Mouse (Mus musculus): Measurements from ENCODE around the gene Klk15. TPM values are rescaled to one million over a fixed set of nuclear protein-coding genes. Genes with fewer than 3 reads are reported as not detected.
"Not testable (repeated sequence)": the region's sequence is repeated elsewhere in the genome, so short reads cannot be mapped to it uniquely, and the experiment has no call there.

The Klk15 gene
- total and polyA plus RNA-seq, 2 experiments from 2014 or later: not detected

GRCm38 (mm10) chr7:43944727-43945264 is 11.3 kb downstream of the Klk15 start:
- Histone ChIP-seq H3K4me3 (ENCODE audit: low read depth, low read length) (no peak overlapping the region), H3K9me3 (replicated peaks; ENCODE audit: control insufficient read depth, low read length) (no peaks in the 10 kb centered on the region), H3K36me3 (replicated peaks; ENCODE audit: control insufficient read depth, insufficient read depth, low read length) (no peaks in the 10 kb centered on the region), H3K9ac (replicated peaks; ENCODE audit: low read depth, low read length) (no peak overlapping the region), H3K27me3 (ENCODE audit: control insufficient read depth, insufficient read depth, low read length) (no peaks in the 10 kb centered on the region), H3K27ac (ENCODE audit: low read depth) (no peak overlapping the region), H3K4me1 (ENCODE audit: control insufficient read depth, insufficient read depth) (no peaks in the 10 kb centered on the region), H3K4me2 (ENCODE audit: low read depth, low read length) (no peak overlapping the region)
- WGBS: 64% methylated on average over 3 of the region's 3 CpGs
- ATAC-seq (ENCODE audit: insufficient read depth, low read depth) (no peak), DNase-seq (ENCODE audit: low spot score) (no peak)
- TF ChIP-seq EP300 (IDR thresholded peaks at IDR 0.05; ENCODE audit: low read depth): no peak
- no peak for TF ChIP-seq CTCF (IDR thresholded peaks at IDR 0.05; ENCODE audit: low read depth)

- H3K9ac ChIP-seq (replicated peaks; ENCODE audit: low read depth, low read length): no peak within 1 kb of the TSS
- H3K4me3 ChIP-seq (ENCODE audit: low read depth, low read length): no peak within 1 kb of the TSS
- no peaks in the 10 kb centered on the region for H3K4me1 ChIP-seq (ENCODE audit: control insufficient read depth, insufficient read depth)
- ATAC-seq (ENCODE audit: insufficient read depth, low read depth) (no peak), DNase-seq (ENCODE audit: low spot score) (no peak)
- TF ChIP-seq CTCF (IDR thresholded peaks at IDR 0.05; ENCODE audit: low read depth): no peak
- no peak for TF ChIP-seq EP300 (IDR thresholded peaks at IDR 0.05; ENCODE audit: low read depth)
- WGBS: 69% methylated on average over 2 of the region's 2 CpGs
- no peak within 1 kb of the TSS for H3K4me2 ChIP-seq (ENCODE audit: low read depth, low read length)
- no peak within 1 kb of the TSS for H3K27ac ChIP-seq (ENCODE audit: low read depth)
- H3K36me3 ChIP-seq (replicated peaks; ENCODE audit: control insufficient read depth, insufficient read depth, low read length): no peaks in the 10 kb centered on the region
- H3K27me3 ChIP-seq (ENCODE audit: control insufficient read depth, insufficient read depth, low read length): no peaks in the 10 kb centered on the region
- H3K9me3 ChIP-seq (replicated peaks; ENCODE audit: control insufficient read depth, low read length): no peaks in the 10 kb centered on the region
Observed at GRCm38 (mm10) chr7:43950364-43950763, 16.8 kb downstream of the Klk15 start, which contains the start of gene Klk1b8. Gene Klk1b8, plus strand, starts transcription at chr7:43950664.

- no peaks in the 10 kb centered on the region for H3K9me3 ChIP-seq (replicated peaks; ENCODE audit: control insufficient read depth, low read length)
- DNase-seq (ENCODE audit: low spot score): no peak
- H3K9ac ChIP-seq (replicated peaks; ENCODE audit: low read depth, low read length): no peak overlapping the region
- H3K4me3 ChIP-seq (ENCODE audit: low read depth, low read length): no peak overlapping the region
- no peaks in the 10 kb centered on the region for H3K4me1 ChIP-seq (ENCODE audit: control insufficient read depth, insufficient read depth)
- no peak for ATAC-seq (ENCODE audit: insufficient read depth, low read depth)
- H3K36me3 ChIP-seq (replicated peaks; ENCODE audit: control insufficient read depth, insufficient read depth, low read length): no peaks in the 10 kb centered on the region
- 64% methylated on average over 4 of the region's 4 CpGs for WGBS
- no peaks in the 10 kb centered on the region for H3K27me3 ChIP-seq (ENCODE audit: control insufficient read depth, insufficient read depth, low read length)
- no peak overlapping the region for H3K27ac ChIP-seq (ENCODE audit: low read depth)
- H3K4me2 ChIP-seq (ENCODE audit: low read depth, low read length): no peak overlapping the region
- TF ChIP-seq CTCF (IDR thresholded peaks at IDR 0.05; ENCODE audit: low read depth) (no peak), EP300 (IDR thresholded peaks at IDR 0.05; ENCODE audit: low read depth) (no peak)
Observed at GRCm38 (mm10) chr7:43952703-43953102, 19.2 kb downstream of the Klk15 start.

- ATAC-seq (ENCODE audit: insufficient read depth, low read depth): no peak
- no peaks in the 10 kb centered on the region for H3K9me3 ChIP-seq (replicated peaks; ENCODE audit: control insufficient read depth, low read length)
- H3K9ac ChIP-seq (replicated peaks; ENCODE audit: low read depth, low read length): no peak within 1 kb of the TSS
- H3K36me3 ChIP-seq (replicated peaks; ENCODE audit: control insufficient read depth, insufficient read depth, low read length): no peaks in the 10 kb centered on the region
- no peaks in the 10 kb centered on the region for H3K4me1 ChIP-seq (ENCODE audit: control insufficient read depth, insufficient read depth)
- no peak for DNase-seq (ENCODE audit: low spot score)
- H3K4me2 ChIP-seq (ENCODE audit: low read depth, low read length): no peak within 1 kb of the TSS
- 47% methylated on average over 3 of the region's 3 CpGs for WGBS
- no peak within 1 kb of the TSS for H3K27ac ChIP-seq (ENCODE audit: low read depth)
- no peaks in the 10 kb centered on the region for H3K27me3 ChIP-seq (ENCODE audit: control insufficient read depth, insufficient read depth, low read length)
- no peak within 1 kb of the TSS for H3K4me3 ChIP-seq (ENCODE audit: low read depth, low read length)
- TF ChIP-seq EP300 (IDR thresholded peaks at IDR 0.05; ENCODE audit: low read depth): no peak
- no peak for TF ChIP-seq CTCF (IDR thresholded peaks at IDR 0.05; ENCODE audit: low read depth)
Observed at GRCm38 (mm10) chr7:43966451-43966850, 32.9 kb downstream of the Klk15 start, which contains the start of gene Klk1b1. Gene Klk1b1, plus strand, starts transcription at chr7:43966751.

- DNase-seq (ENCODE audit: low spot score) (no peak), ATAC-seq (ENCODE audit: insufficient read depth, low read depth) (no peak)
- Histone ChIP-seq H3K9ac (replicated peaks; ENCODE audit: low read depth, low read length) (no peak overlapping the region), H3K27me3 (ENCODE audit: control insufficient read depth, insufficient read depth, low read length) (no peaks in the 10 kb centered on the region), H3K27ac (ENCODE audit: low read depth) (no peak overlapping the region), H3K4me3 (ENCODE audit: low read depth, low read length) (no peak overlapping the region), H3K4me1 (ENCODE audit: control insufficient read depth, insufficient read depth) (no peaks in the 10 kb centered on the region), H3K4me2 (ENCODE audit: low read depth, low read length) (no peak overlapping the region), H3K9me3 (replicated peaks; ENCODE audit: control insufficient read depth, low read length) (no peaks in the 10 kb centered on the region), H3K36me3 (replicated peaks; ENCODE audit: control insufficient read depth, insufficient read depth, low read length) (no peaks in the 10 kb centered on the region)
- WGBS: 62% methylated on average over 3 of the region's 3 CpGs
- TF ChIP-seq CTCF (IDR thresholded peaks at IDR 0.05; ENCODE audit: low read depth): no peak
- TF ChIP-seq EP300 (IDR thresholded peaks at IDR 0.05; ENCODE audit: low read depth): no peak
Observed at GRCm38 (mm10) chr7:43967058-43967457, 33.5 kb downstream of the Klk15 start.

GRCm38 (mm10) chr7:43967612-43968011 is 34.1 kb downstream of the Klk15 start:
- H3K4me3 ChIP-seq (ENCODE audit: low read depth, low read length): no peak overlapping the region
- H3K9me3 ChIP-seq (replicated peaks; ENCODE audit: control insufficient read depth, low read length): no peaks in the 10 kb centered on the region
- ATAC-seq (ENCODE audit: insufficient read depth, low read depth): no peak
- no peak for DNase-seq (ENCODE audit: low spot score)
- H3K36me3 ChIP-seq (replicated peaks; ENCODE audit: control insufficient read depth, insufficient read depth, low read length): no peaks in the 10 kb centered on the region
- no peaks in the 10 kb centered on the region for H3K27me3 ChIP-seq (ENCODE audit: control insufficient read depth, insufficient read depth, low read length)
- no peak overlapping the region for H3K9ac ChIP-seq (replicated peaks; ENCODE audit: low read depth, low read length)
- WGBS: 73% methylated on average over 2 of the region's 2 CpGs
- TF ChIP-seq EP300 (IDR thresholded peaks at IDR 0.05; ENCODE audit: low read depth) (no peak), CTCF (IDR thresholded peaks at IDR 0.05; ENCODE audit: low read depth) (no peak)
- H3K27ac ChIP-seq (ENCODE audit: low read depth): no peak overlapping the region
- no peaks in the 10 kb centered on the region for H3K4me1 ChIP-seq (ENCODE audit: control insufficient read depth, insufficient read depth)
- H3K4me2 ChIP-seq (ENCODE audit: low read depth, low read length): no peak overlapping the region

- DNase-seq (ENCODE audit: low spot score); H3K27ac ChIP-seq (ENCODE audit: low read depth); H3K36me3 ChIP-seq (replicated peaks; ENCODE audit: control insufficient read depth, insufficient read depth, low read length); H3K27me3 ChIP-seq (ENCODE audit: control insufficient read depth, insufficient read depth, low read length); H3K4me2 ChIP-seq (ENCODE audit: low read depth, low read length); ATAC-seq (ENCODE audit: insufficient read depth, low read depth); H3K9ac ChIP-seq (replicated peaks; ENCODE audit: low read depth, low read length); H3K4me1 ChIP-seq (ENCODE audit: control insufficient read depth, insufficient read depth); H3K4me3 ChIP-seq (ENCODE audit: low read depth, low read length); H3K9me3 ChIP-seq (replicated peaks; ENCODE audit: control insufficient read depth, low read length): not testable (repeated sequence)
- WGBS: 56% methylated on average over 1 of the region's 1 CpGs
Observed at GRCm38 (mm10) chr7:43975761-43976160, 42.2 kb downstream of the Klk15 start, which contains the start of gene Klk1b9. Gene Klk1b9, plus strand, starts transcription at chr7:43976061.

All from heart, postnatal 0 days (tissue).